Mouse (Mus musculus) ES-Bruce4 (cell line): ENCODE results near the gene Pank4.

Experiments used
- CTCF ChIP-seq: IDR thresholded peaks from one replicate; pipeline ENCODE4 v1.8.1; 2011; ENCODE audit warnings: low read depth, low read length
- POLR2A ChIP-seq: IDR thresholded peaks from one replicate; pipeline ENCODE4 v1.8.1; 2011; ENCODE audit warnings: low read length; ENCODE audit not compliant: insufficient read depth

DNA sequence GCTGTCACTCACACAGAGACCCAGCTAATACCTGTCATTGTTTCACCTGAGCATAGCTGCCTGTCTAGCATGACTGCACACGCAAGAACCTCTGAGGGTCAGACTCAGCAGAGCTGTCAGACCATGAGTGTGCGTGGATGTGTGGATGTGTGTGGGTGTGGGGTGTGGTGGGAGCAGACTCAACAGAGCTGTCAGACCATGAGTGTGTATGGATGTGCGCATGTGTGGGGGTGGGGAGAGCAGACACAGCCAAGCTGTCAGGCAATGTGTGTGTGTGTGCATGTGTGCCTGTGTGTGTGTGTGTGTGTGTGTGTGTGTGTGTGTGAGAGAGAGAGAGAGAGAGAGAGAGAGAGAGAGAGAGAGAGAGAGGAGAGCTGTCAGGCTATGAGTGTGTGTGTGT, 41.4 kb downstream of the Pank4 start:
- TF ChIP-seq CTCF (no peak), POLR2A (no peak)
